Mouse (Mus musculus) stomach, embryonic 14.5 days (tissue): Measurements from ENCODE around the gene Gdpd5. TPM values are rescaled to one million over a fixed set of nuclear protein-coding genes. Genes with fewer than 3 reads are reported as not detected.

ENCODE experiments used
- ATAC-seq: fragments of 200-750 bp; cut with Nextera tagmentation; 2 replicates; pipeline ENCODE4 v1.8.0; 2017; ENCODE audit warnings: low read depth, moderate TSS enrichment; ENCODE audit not compliant: insufficient number of reproducible peaks, insufficient read depth, low FRiP score
- H3K27ac ChIP-seq: fragments of 300-500 bp; sonication (generic); 2 replicates; pipeline ENCODE4 v1.5.1; 2014; ENCODE audit warnings: mild to moderate bottlenecking, low read length, moderate library complexity, mixed read lengths
- H3K27me3 ChIP-seq: fragments of 300-500 bp; sonication (generic); 2 replicates; pipeline ENCODE4 v1.6.1; 2014; ENCODE audit warnings: low read length, control low read depth, mixed read lengths; ENCODE audit not compliant: control insufficient read depth, insufficient read depth
- H3K36me3 ChIP-seq: fragments of 300-500 bp; sonication (generic); 2 replicates; pipeline ENCODE4 v1.6.1; 2014; ENCODE audit warnings: mild to moderate bottlenecking, control low read depth, low read length, moderate library complexity, mixed read lengths; ENCODE audit not compliant: control insufficient read depth, insufficient read depth
- H3K4me1 ChIP-seq: fragments of 300-500 bp; sonication (generic); 2 replicates; pipeline ENCODE4 v1.6.1; 2014; ENCODE audit warnings: low read length, control low read depth, mixed read lengths; ENCODE audit not compliant: control insufficient read depth, insufficient read depth
- H3K4me2 ChIP-seq: fragments of 300-500 bp; sonication (generic); replicated peaks from 2 replicates; pipeline ENCODE4 v1.6.1; 2014; ENCODE audit warnings: low read depth, low read length, control low read depth
- H3K4me3 ChIP-seq: fragments of 300-500 bp; sonication (generic); 2 replicates; pipeline ENCODE4 v1.5.1; 2014; ENCODE audit warnings: low read depth, low read length, control low read depth
- H3K9ac ChIP-seq: fragments of 300-500 bp; sonication (generic); replicated peaks from 2 replicates; pipeline ENCODE4 v1.6.1; 2014; ENCODE audit warnings: low read depth, mild to moderate bottlenecking, control low read depth, low read length, moderate library complexity, mixed read lengths
- H3K9me3 ChIP-seq: fragments of 300-500 bp; sonication (generic); 2 replicates; pipeline ENCODE4 v1.6.1; 2016; ENCODE audit warnings: low read depth, low read length, control low read depth; ENCODE audit not compliant: control insufficient read depth
- WGBS: fragments of 180-500 bp; shearing (Covaris S2); extraction: QIAGEN DNeasy Blood & Tissue Kit; methylation state at CpG from one replicate; pipeline ENCODE4 v1.1.7; 2014; 5-methylcytosine and 5-hydroxymethylcytosine counted together
- polyA plus RNA-seq: library from polyadenylated mRNA; unstranded; fragments of >200 nt; fragmentation: Nextera tagmentation; extraction: Ambion mirVana; gene quantifications from 2 replicates; pipeline ENCODE4 v1.2.1, GENCODE M21; 2014

The Gdpd5 gene
- polyA plus RNA-seq, 1 experiment from 2014 or later, result 22.7 TPM

GRCm38 (mm10) chr7:99380491-99381213, 562 bp upstream of the Gdpd5 start:
- Histone ChIP-seq H3K9me3 (no peaks in the 10 kb centered on the region), H3K27me3 (no peaks in the 10 kb centered on the region), H3K36me3 (no peaks in the 10 kb centered on the region), H3K4me1 (peaks cover 23% of the 10 kb centered on the region; the same call in 1 of the 2 replicates), H3K4me2 (peak overlapping the region; percentile 78), H3K4me3 (peak overlapping the region; percentile 65), H3K9ac (peak overlapping the region; percentile 39; the same call in 1 of the 2 replicates), H3K27ac (peak overlapping the region; percentile 92)
- under 1% methylated on average over 24 of the region's 24 CpGs for WGBS
- peak; percentile 62 for ATAC-seq

- no peaks in the 10 kb centered on the region for H3K27me3 ChIP-seq
- 6% methylated on average over 30 of the region's 30 CpGs for WGBS
- H3K4me1 ChIP-seq, result peaks cover 23% of the 10 kb centered on the region; the same call in 1 of the 2 replicates
- no peaks in the 10 kb centered on the region for H3K9me3 ChIP-seq
- no peak for ATAC-seq
- H3K4me3 ChIP-seq, result peak overlapping the region; percentile 65
- no peaks in the 10 kb centered on the region for H3K36me3 ChIP-seq
- H3K9ac ChIP-seq, result peak overlapping the region; percentile 68
- H3K4me2 ChIP-seq, result peak overlapping the region; percentile 94
- H3K27ac ChIP-seq, result peak overlapping the region; percentile 92
Measured at GRCm38 (mm10) chr7:99382088-99383000, 1.1 kb downstream of the Gdpd5 start.

- Histone ChIP-seq H3K9ac (peak overlapping the region; percentile 68; the same call in 1 of the 2 replicates), H3K36me3 (no peaks in the 10 kb centered on the region), H3K27me3 (no peaks in the 10 kb centered on the region), H3K4me3 (peak overlapping the region; percentile 65), H3K9me3 (no peaks in the 10 kb centered on the region), H3K4me2 (peak overlapping the region; percentile 94), H3K27ac (peak overlapping the region; percentile 68; the same call in 1 of the 2 replicates), H3K4me1 (peaks cover 23% of the 10 kb centered on the region; the same call in 1 of the 2 replicates)
- 59% methylated on average over 5 of the region's 5 CpGs for WGBS
- ATAC-seq, result no peak
Measured at GRCm38 (mm10) chr7:99383246-99383645, 2.0 kb downstream of the Gdpd5 start.

GRCm38 (mm10) chr7:99384101-99384611, 2.9 kb downstream of the Gdpd5 start:
- H3K27me3 ChIP-seq, result no peaks in the 10 kb centered on the region
- no peak for ATAC-seq
- 0 out of 2 replicates have a peak overlapping the region, but pooled peaks have one; percentile 65 for H3K4me3 ChIP-seq
- H3K4me2 ChIP-seq, result peak overlapping the region; percentile 94
- H3K36me3 ChIP-seq, result no peaks in the 10 kb centered on the region
- H3K27ac ChIP-seq, result peak overlapping the region; percentile 68; the same call in 1 of the 2 replicates
- no peaks in the 10 kb centered on the region for H3K9me3 ChIP-seq
- H3K4me1 ChIP-seq, result peaks cover 23% of the 10 kb centered on the region; the same call in 1 of the 2 replicates
- 9% methylated on average over 4 of the region's 4 CpGs for WGBS
- H3K9ac ChIP-seq, result peak overlapping the region; percentile 68; the same call in 1 of the 2 replicates

- Histone ChIP-seq H3K4me1 (peaks cover 28% of the 10 kb centered on the region; the same call in 1 of the 2 replicates), H3K9ac (no peak overlapping the region), H3K4me2 (no peak overlapping the region), H3K27me3 (no peaks in the 10 kb centered on the region), H3K27ac (no peak overlapping the region), H3K9me3 (no peaks in the 10 kb centered on the region), H3K4me3 (no peak overlapping the region), H3K36me3 (no peaks in the 10 kb centered on the region)
- 66% methylated on average over 5 of the region's 5 CpGs for WGBS
- ATAC-seq, result no peak
Measured at GRCm38 (mm10) chr7:99386030-99386429, 4.8 kb downstream of the Gdpd5 start.

GRCm38 (mm10) chr7:99386811-99387210, 5.6 kb downstream of the Gdpd5 start:
- no peak overlapping the region for H3K4me2 ChIP-seq
- H3K4me1 ChIP-seq, result peaks cover 33% of the 10 kb centered on the region; the same call in 1 of the 2 replicates
- no peaks in the 10 kb centered on the region for H3K27me3 ChIP-seq
- 77% methylated on average over 4 of the region's 4 CpGs for WGBS
- no peak for ATAC-seq
- H3K27ac ChIP-seq, result no peak overlapping the region
- no peak overlapping the region for H3K4me3 ChIP-seq
- no peak overlapping the region for H3K9ac ChIP-seq
- H3K36me3 ChIP-seq, result no peaks in the 10 kb centered on the region
- H3K9me3 ChIP-seq, result no peaks in the 10 kb centered on the region

- 93% methylated on average over 5 of the region's 5 CpGs for WGBS
Measured at GRCm38 (mm10) chr7:99387356-99387755, 6.1 kb downstream of the Gdpd5 start.

GRCm38 (mm10) chr7:99390559-99390958, 9.3 kb downstream of the Gdpd5 start:
- H3K4me3 ChIP-seq, result no peak overlapping the region
- ATAC-seq, result no peak
- no peak overlapping the region for H3K27ac ChIP-seq
- no peaks in the 10 kb centered on the region for H3K36me3 ChIP-seq
- no peak overlapping the region for H3K4me2 ChIP-seq
- H3K9me3 ChIP-seq, result no peaks in the 10 kb centered on the region
- WGBS, result 51% methylated on average over 4 of the region's 4 CpGs
- no peaks in the 10 kb centered on the region for H3K27me3 ChIP-seq
- H3K4me1 ChIP-seq, result peaks cover 20% of the 10 kb centered on the region; the same call in 1 of the 2 replicates
- H3K9ac ChIP-seq, result no peak overlapping the region

More at GRCm38 (mm10) chr7:99387356-99387755, 6.1 kb downstream of the Gdpd5 start:
- Histone ChIP-seq H3K27ac (no peak overlapping the region), H3K4me3 (no peak overlapping the region), H3K27me3 (no peaks in the 10 kb centered on the region), H3K9ac (no peak overlapping the region), H3K9me3 (no peaks in the 10 kb centered on the region), H3K4me1 (peaks cover 33% of the 10 kb centered on the region; the same call in 1 of the 2 replicates), H3K4me2 (no peak overlapping the region), H3K36me3 (no peaks in the 10 kb centered on the region)
- ATAC-seq, result no peak
